Mouse (Mus musculus) MEL (cell line): ENCODE results near the gene Gpx6. TPM values are rescaled to one million over a fixed set of nuclear protein-coding genes. Genes with fewer than 3 reads are reported as not detected.

ENCODE experiments used
- DNase-seq: peaks from one replicate; pipeline ENCODE4 v3.0.0; 2011; ENCODE audit warnings: low read depth, low spot score
- H3K27ac ChIP-seq: 2 replicates; pipeline ENCODE4 v1.5.1; 2012; ENCODE audit warnings: low read depth, mild to moderate bottlenecking, control low read depth, low read length, moderate library complexity; ENCODE audit not compliant: control insufficient read depth
- H3K27me3 ChIP-seq, 2 experiments: fragments of 150-350 bp in 1 of 2; sonication (generic) in 1 of 2; 2 replicates each; pipeline ENCODE4 v1.6.1; 2012; ENCODE audit warnings: low read length in 2 of 2, mild to moderate bottlenecking in 2 of 2, improper control_type of control experiment in 1 of 2, moderate library complexity in 1 of 2; ENCODE audit not compliant: insufficient read depth in 2 of 2, control insufficient read depth in 1 of 2
- H3K36me3 ChIP-seq, 2 experiments: 2 replicates each; pipeline ENCODE4 v1.6.1; 2012 to 2014; ENCODE audit warnings: low read length in 2 of 2, improper control_type of control experiment in 1 of 2, inconsistent platforms in 1 of 2, mild to moderate bottlenecking in 1 of 2; ENCODE audit not compliant: insufficient read depth in 2 of 2, control insufficient read depth in 1 of 2
- H3K4me1 ChIP-seq, 2 experiments: fragments of 150-350 bp in 1 of 2; sonication (generic) in 1 of 2; 2 replicates each; pipeline ENCODE4 v1.6.1; 2012; ENCODE audit warnings: low read length in 2 of 2, improper control_type of control experiment in 1 of 2, mild to moderate bottlenecking in 1 of 2; ENCODE audit not compliant: insufficient read depth in 2 of 2, control insufficient read depth in 1 of 2
- H3K4me3 ChIP-seq, 2 experiments: fragments of 150-350 bp in 1 of 2; sonication (generic) in 1 of 2; 2 replicates each; pipeline ENCODE4 v1.5.1; 2012; ENCODE audit warnings: low read depth in 2 of 2, low read length in 2 of 2, mild to moderate bottlenecking in 2 of 2, moderate library complexity in 2 of 2, control low read depth in 1 of 2, improper control_type of control experiment in 1 of 2; ENCODE audit not compliant: control insufficient read depth in 1 of 2, insufficient read depth in 1 of 2
- H3K79me2 ChIP-seq: 2 replicates; pipeline ENCODE4 v1.6.1; 2012; ENCODE audit warnings: mild to moderate bottlenecking, low read length, moderate library complexity; ENCODE audit not compliant: control insufficient read depth, poor library complexity, insufficient read depth
- H3K9ac ChIP-seq: 2 replicates; pipeline ENCODE4 v1.6.1; 2012; ENCODE audit warnings: low read depth, mild to moderate bottlenecking, control low read depth, low read length, moderate library complexity; ENCODE audit not compliant: control insufficient read depth, poor library complexity, severe bottlenecking
- H3K9me3 ChIP-seq: fragments of 150-350 bp; sonication (generic); replicated peaks from 2 replicates; pipeline ENCODE4 v1.6.1; 2012; ENCODE audit warnings: mild to moderate bottlenecking, low read length, improper control_type of control experiment, moderate library complexity; ENCODE audit not compliant: insufficient read depth
- CTCF ChIP-seq, 3 experiments: IDR thresholded peaks in 2 of 3; conservative IDR thresholded peaks in 1 of 3; 2 replicates each; pipeline ENCODE4 v1.5.1; 2011 to 2012; ENCODE audit warnings: low read length in 3 of 3, low read depth in 2 of 3, mild to moderate bottlenecking in 2 of 3, improper control_type of control experiment in 1 of 3, inconsistent platforms in 1 of 3, mixed read lengths in 1 of 3, moderate library complexity in 1 of 3; ENCODE audit not compliant: control insufficient read depth in 1 of 3, insufficient read depth in 1 of 3, poor library complexity in 1 of 3, severe bottlenecking in 1 of 3
- GATA1 ChIP-seq: IDR thresholded peaks from 2 replicates; pipeline ENCODE4 v1.6.1; 2011; ENCODE audit warnings: low read depth, low read length, improper control_type of control experiment
- JUND ChIP-seq: IDR thresholded peaks from 2 replicates; pipeline ENCODE4 v1.6.1; 2011; ENCODE audit warnings: low read depth, mild to moderate bottlenecking, improper control_type of control experiment, low read length
- MAFK ChIP-seq: IDR thresholded peaks from 2 replicates; pipeline ENCODE4 v1.6.1; 2011; ENCODE audit warnings: low read depth, mild to moderate bottlenecking, low read length, improper control_type of control experiment, borderline replicate concordance
- MXI1 ChIP-seq: IDR thresholded peaks from 2 replicates; pipeline ENCODE4 v1.6.1; 2011; ENCODE audit warnings: mild to moderate bottlenecking, low read depth, low read length, improper control_type of control experiment
- MYB ChIP-seq: IDR thresholded peaks from 2 replicates; pipeline ENCODE4 v1.6.1; 2011; ENCODE audit warnings: mild to moderate bottlenecking, low read depth, low read length, improper control_type of control experiment
- MYC ChIP-seq: IDR thresholded peaks from 2 replicates; pipeline ENCODE4 v1.6.1; 2011; ENCODE audit warnings: low read depth, mild to moderate bottlenecking, low read length, improper control_type of control experiment, moderate library complexity
- RAD21 ChIP-seq: IDR thresholded peaks from 2 replicates; pipeline ENCODE4 v1.6.1; 2011; ENCODE audit warnings: mild to moderate bottlenecking, low read depth, low read length, improper control_type of control experiment
- RCOR1 ChIP-seq: IDR thresholded peaks from 2 replicates; pipeline ENCODE4 v1.6.1; 2012; ENCODE audit warnings: low read depth, mild to moderate bottlenecking, inconsistent platforms, low read length, improper control_type of control experiment
- SIN3A ChIP-seq: IDR thresholded peaks from 2 replicates; pipeline ENCODE4 v1.6.1; 2012; ENCODE audit warnings: low read length, improper control_type of control experiment, inconsistent platforms
- SMC3 ChIP-seq: IDR thresholded peaks from 2 replicates; pipeline ENCODE4 v1.6.1; 2011; ENCODE audit warnings: low read depth, low read length, improper control_type of control experiment
- TBP ChIP-seq: IDR thresholded peaks from 2 replicates; pipeline ENCODE4 v1.8.0; 2011; ENCODE audit warnings: low read depth, low read length, improper control_type of control experiment
- ZKSCAN1 ChIP-seq: IDR thresholded peaks from 2 replicates; pipeline ENCODE4 v1.6.1; 2012; ENCODE audit warnings: low read depth, mild to moderate bottlenecking, inconsistent platforms, low read length, improper control_type of control experiment, moderate library complexity
- polyA plus RNA-seq, 2 experiments: library from polyadenylated mRNA; stranded (reverse) in 1 of 2; unstranded in 1 of 2; fragments of >175 nt in 1 of 2; fragments of >200 nt in 1 of 2; gene quantifications; 2 replicates each; pipeline versions ENCODE4 v1.2.1 to v1.2.4; 2012; ENCODE audit warnings: low replicate concordance in 2 of 2, low read depth in 1 of 2; ENCODE audit not compliant: insufficient read length in 2 of 2, insufficient read depth in 1 of 2, missing spikeins in 1 of 2
- total RNA-seq: library from RNA; depleted of rRNA; stranded (reverse); fragments of 300-350 nt; gene quantifications from 2 replicates; pipeline ENCODE4 v1.2.3, GENCODE M21; 2012

Gpx6 gene
- total and polyA plus RNA-seq, 3 experiments, result not detected

- H3K4me3 ChIP-seq, result peak overlapping the region in 1 of 2 experiments; percentile 41; a peak in 2 of 4 replicates
- no peaks in the 10 kb centered on the region for H3K9me3 ChIP-seq
- peaks cover 0 to 7% of the 10 kb centered on the region in 2 experiments; a peak in 2 of 4 replicates for H3K4me1 ChIP-seq
- TF ChIP-seq RCOR1, result no peak
- TF ChIP-seq JUND, result no peak
- no peak for TF ChIP-seq MYB
- TF ChIP-seq MAFK, result peak; percentile 33; the same call in 1 of the 2 replicates
- TF ChIP-seq GATA1, result peak; percentile 40; the same call in 1 of the 2 replicates
- no peak for TF ChIP-seq MYC
- peak; percentile 99 for TF ChIP-seq TBP
- no peak overlapping the region for H3K27ac ChIP-seq
- H3K36me3 ChIP-seq, result peaks cover 0 to 14% of the 10 kb centered on the region in 2 experiments; a peak in 2 of 4 replicates
- H3K9ac ChIP-seq, result no peak overlapping the region; the same call in 1 of the 2 replicates
- H3K27me3 ChIP-seq, result no peaks in the 10 kb centered on the region
- DNase-seq, result peak; percentile 67
- no peaks in the 10 kb centered on the region for H3K79me2 ChIP-seq
Measured at GRCm38 (mm10) chr13:21268262-21268661, 43.7 kb upstream of the Gpx6 start.

GRCm38 (mm10) chr13:21275021-21275814 lies 36.7 kb upstream of the Gpx6 start:
- Histone ChIP-seq H3K36me3 (peaks cover 0 to 10% of the 10 kb centered on the region in 2 experiments; a peak in 2 of 4 replicates), H3K9me3 (no peaks in the 10 kb centered on the region), H3K4me3 (peak overlapping the region; percentile 54 to 99), H3K27ac (no peak overlapping the region), H3K79me2 (peaks cover 1% of the 10 kb centered on the region; the same call in 1 of the 2 replicates), H3K4me1 (peaks cover 0 to 5% of the 10 kb centered on the region in 2 experiments; a peak in 2 of 4 replicates), H3K9ac (peak overlapping the region; percentile 78), H3K27me3 (no peaks in the 10 kb centered on the region)
- DNase-seq, result peak; percentile 70
- TF ChIP-seq SIN3A (peak; percentile 30; the same call in 1 of the 2 replicates), MXI1 (no peak), SMC3 (peak; percentile 35; the same call in 1 of the 2 replicates), ZKSCAN1 (no peak), RAD21 (peak; percentile 56), CTCF (IDR thresholded peaks at IDR 0.05 in 2 of 3, conservative IDR thresholded peaks at IDR 0.05 in 1 of 3; ENCODE audit: control insufficient read depth in 1 of 3, insufficient read depth in 1 of 3, low read depth in 2 of 3, low read length in 3 of 3, poor library complexity in 1 of 3, severe bottlenecking in 1 of 3) (peak; percentile 13 to 47 (median 19); a peak in 3 of 6 replicates)
